Mouse (Mus musculus) olfactory bulb, adult 2 months (tissue): ENCODE results near the gene Fstl4.

ENCODE experiments used
- CTCF ChIP-seq: fragments of 200-500 bp; IDR thresholded peaks from 2 replicates; pipeline ENCODE4 v1.5.1; 2012; ENCODE audit warnings: low read depth, mild to moderate bottlenecking, low read length, moderate library complexity; ENCODE audit not compliant: insufficient read depth
- POLR2A ChIP-seq: fragments of 200-500 bp; IDR thresholded peaks from 2 replicates; pipeline ENCODE4 v1.6.1; 2012; ENCODE audit warnings: mild to moderate bottlenecking, low read depth, low read length, moderate library complexity; ENCODE audit not compliant: insufficient read depth

- TF ChIP-seq CTCF = no peak
- no peak for TF ChIP-seq POLR2A
Observed at GRCm38 (mm10) chr11:52747206-52747605, 17.2 kb upstream of the Fstl4 start.
